Mouse (Mus musculus) cerebellum, adult 11-12 months (tissue): ENCODE measurements around the gene Stk10.
"Not testable (repeated sequence)": the region's sequence is repeated elsewhere in the genome, so short reads cannot be mapped to it uniquely, and the experiment has no call there.

Experiments used
- DNase-seq: peaks from one replicate; pipeline ENCODE4 v3.0.0; 2022

Gene Stk10

GRCm38 (mm10) chr11:32605131-32605860 lies 72.2 kb downstream of the Stk10 start:
- no peak for DNase-seq

- DNase-seq: no peak
Observed at GRCm38 (mm10) chr11:32605907-32606306, 72.8 kb downstream of the Stk10 start.

GRCm38 (mm10) chr11:32607319-32607718 lies 74.2 kb downstream of the Stk10 start:
- no peak for DNase-seq

DNA sequence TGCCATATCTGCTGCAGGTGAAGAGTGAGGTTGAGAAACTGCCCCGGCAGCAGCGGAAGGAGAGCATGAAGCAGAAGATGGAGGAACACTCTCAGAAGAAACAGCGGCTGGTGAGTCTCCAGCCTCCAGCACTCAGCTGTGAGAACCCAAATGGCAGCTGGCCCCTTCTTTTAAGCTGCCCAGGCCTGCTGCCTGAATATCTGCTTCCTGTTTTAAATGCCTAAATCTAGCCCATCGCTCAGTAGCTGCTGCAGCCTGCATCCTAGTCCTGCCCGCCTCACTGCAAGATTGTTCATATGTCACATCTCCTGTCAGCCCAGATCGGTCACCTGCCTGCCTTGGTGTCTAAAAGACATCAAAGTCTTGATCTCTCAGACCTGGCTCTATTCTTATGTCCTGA lies 77.5 kb downstream of the Stk10 start:
- DNase-seq: no peak

DNA sequence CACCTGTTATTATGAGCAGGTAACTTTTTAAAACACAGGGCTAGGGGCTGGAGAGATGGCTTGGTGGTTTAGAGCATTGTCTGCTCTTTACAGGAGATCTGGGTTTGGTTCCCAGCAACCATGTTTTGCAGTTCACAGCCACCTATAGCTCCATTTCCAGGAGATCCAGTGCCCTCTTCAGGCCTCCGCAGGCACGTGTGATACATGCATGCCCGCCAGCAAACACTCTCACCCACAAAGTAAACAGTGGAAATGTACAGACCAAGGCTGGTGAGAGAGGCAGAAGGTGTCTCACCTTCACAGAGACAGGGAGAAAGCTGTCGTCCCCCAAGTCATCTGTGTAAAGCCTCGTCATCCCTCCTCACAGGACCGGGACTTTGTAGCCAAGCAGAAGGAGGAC lies 79.2 kb downstream of the Stk10 start:
- DNase-seq: no peak

GRCm38 (mm10) chr11:32614463-32614862 lies 81.4 kb downstream of the Stk10 start:
- no peak for DNase-seq

DNA sequence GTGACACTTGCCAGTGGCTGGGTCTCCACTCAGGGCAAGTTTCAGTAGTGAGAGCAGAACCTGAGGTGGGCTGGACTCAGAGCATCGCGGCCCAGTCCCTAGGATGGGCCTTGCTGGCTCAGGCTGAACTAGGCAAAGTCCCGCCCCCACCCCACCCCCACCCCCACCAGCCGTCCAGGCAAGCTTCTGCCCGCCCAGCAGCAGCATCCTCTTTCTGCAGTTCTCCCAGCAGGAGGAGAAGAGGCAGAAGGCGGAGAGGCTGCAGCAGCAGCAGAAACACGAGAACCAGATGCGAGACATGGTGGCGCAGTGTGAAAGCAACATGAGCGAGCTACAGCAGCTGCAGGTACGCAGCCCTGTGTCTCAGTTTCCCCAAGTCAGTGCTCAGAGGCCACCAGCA lies 82.5 kb downstream of the Stk10 start:
- DNase-seq: no peak

- no peak for DNase-seq
Observed at GRCm38 (mm10) chr11:32616091-32616490, 83.0 kb downstream of the Stk10 start.

- no peak for DNase-seq
Observed at GRCm38 (mm10) chr11:32618036-32618435, 84.9 kb downstream of the Stk10 start.

DNA sequence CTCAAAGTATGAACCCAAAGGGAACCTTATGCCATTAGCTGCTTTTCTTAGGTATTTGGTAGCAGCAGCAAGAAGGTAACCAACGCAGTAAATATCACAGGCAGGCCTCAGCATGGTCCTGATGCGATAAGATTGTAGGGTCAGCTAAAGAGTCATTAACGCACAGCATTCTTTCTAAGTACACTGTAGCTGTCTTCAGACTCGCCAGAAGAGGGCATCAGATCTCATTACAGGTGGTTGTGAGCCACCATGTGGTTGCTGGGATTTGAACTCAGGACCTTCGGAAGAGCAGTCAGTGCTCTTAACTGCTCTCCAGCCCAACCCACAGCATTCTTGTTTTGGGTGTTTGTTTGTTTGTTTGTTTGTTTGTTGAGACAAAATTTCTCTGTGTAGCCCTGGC lies 85.5 kb downstream of the Stk10 start:
- not testable (repeated sequence) for DNase-seq

- peak; percentile 65 for DNase-seq
Observed at GRCm38 (mm10) chr11:32619257-32619816, 86.2 kb downstream of the Stk10 start.

- no peak for DNase-seq
Observed at GRCm38 (mm10) chr11:32619866-32620456, 86.9 kb downstream of the Stk10 start.

GRCm38 (mm10) chr11:32621831-32622478 lies 88.8 kb downstream of the Stk10 start:
- peak; percentile 99 for DNase-seq

GRCm38 (mm10) chr11:32622479-32623190 lies 89.5 kb downstream of the Stk10 start:
- no peak for DNase-seq

DNA sequence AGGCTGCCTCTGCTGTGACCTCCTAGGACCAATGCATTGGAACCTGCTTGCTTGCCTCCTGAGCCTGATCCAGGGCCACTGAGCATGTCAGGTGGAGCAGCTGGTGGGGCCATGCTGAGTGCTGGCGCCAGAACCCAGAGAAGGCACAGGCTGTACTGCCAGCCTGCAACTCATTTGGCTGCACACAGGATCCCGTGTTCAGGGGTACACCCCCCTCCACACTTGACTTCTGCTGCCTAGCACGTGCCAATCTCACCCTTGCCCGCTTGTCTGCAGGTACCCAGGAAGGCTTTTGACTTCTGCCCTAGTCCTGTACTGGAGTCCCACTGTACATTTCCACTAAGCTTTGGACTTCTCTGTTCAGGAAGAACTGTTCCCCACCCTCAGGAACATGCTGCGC lies 90.1 kb downstream of the Stk10 start:
- peak; percentile 99 for DNase-seq

DNA sequence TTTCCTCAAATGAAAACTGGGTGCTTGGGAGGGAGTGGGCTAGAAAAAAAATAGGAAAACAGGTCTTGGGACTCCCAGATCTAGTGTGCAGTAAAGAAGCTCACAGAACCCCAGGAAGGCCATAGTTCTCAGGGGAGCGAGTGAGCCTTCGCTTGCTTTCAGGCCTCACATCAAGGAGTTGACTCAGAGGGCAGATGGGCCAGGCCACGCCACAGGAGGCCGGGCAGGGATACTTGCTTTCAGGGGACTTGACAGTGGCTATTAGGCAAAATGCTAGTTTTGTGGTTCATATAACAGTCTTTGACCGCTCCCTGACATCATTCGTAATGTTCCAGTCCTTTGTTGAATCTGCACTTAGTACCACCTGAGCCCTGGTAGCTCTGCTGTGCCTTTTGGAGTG lies 90.8 kb downstream of the Stk10 start:
- DNase-seq: peak; percentile 74

GRCm38 (mm10) chr11:32625677-32626076 lies 92.6 kb downstream of the Stk10 start:
- DNase-seq: peak; percentile 75

- DNase-seq: no peak
Observed at GRCm38 (mm10) chr11:32626079-32626478, 93.0 kb downstream of the Stk10 start.

DNA sequence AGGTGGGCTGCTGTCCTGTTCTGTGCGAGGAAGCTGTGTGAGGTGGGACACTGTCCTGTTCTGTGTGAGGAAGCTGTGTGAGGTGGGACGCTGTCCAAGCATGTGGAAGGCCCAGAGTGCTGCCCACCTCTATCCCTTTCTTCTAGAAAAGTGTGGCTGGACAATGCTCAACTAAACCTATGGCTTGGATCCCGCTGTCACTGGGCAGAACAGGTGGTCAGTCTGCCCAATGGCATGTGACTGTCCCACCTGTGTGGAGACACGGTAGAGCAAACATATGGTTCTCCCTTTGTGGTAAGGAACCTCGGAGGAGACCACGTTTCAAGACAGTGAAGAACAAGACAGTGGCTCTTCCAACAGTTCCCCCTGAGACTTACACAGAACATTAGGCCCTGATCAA lies 94.8 kb downstream of the Stk10 start:
- peak; percentile 72 for DNase-seq

DNA sequence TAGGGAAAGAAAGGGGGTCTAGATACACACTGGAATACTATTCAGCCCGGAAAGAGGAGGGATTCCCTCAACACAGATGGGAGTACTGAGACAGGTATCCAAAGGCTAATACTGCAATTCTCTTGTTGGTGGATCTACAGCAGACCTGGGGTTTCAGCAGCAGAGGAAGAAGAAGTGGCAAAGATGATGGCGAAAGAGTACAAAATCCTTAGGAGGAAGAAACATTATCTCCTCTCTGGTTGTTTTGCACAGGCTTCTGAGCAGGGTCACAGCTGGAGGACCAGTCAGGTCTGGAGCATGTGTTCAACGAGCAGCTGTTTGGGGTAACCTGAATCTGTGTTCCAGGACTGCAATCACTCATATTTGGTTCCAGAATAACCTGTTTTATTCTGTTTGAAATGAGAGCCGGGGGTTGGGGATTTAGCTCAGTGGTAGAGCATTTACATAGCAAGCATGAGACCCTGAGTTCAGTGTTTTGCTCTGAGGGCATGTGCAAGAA lies 96.7 kb downstream of the Stk10 start:
- DNase-seq: no peak

DNA sequence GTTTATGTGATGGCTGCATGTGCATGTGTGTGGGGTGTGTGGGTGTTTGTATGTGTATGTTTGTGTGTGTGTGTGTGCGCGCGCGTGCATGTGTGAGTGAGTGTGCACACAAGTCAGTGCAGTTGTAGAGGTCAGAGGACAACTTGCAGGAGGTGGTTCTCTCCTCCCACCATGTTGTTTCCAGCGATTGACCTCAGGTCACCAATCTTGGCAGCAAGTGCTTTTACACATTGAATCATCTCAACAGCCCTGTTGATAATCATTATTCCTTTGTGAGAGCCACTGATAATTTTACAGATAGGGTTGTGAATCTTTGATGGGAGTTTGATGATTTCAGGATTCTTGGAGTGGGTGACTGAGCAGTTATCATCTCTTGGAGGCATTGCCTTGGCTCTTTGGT lies 99.6 kb downstream of the Stk10 start:
- no peak for DNase-seq

GRCm38 (mm10) chr11:32633542-32633941 lies 100.4 kb downstream of the Stk10 start:
- DNase-seq: peak; percentile 28

DNA sequence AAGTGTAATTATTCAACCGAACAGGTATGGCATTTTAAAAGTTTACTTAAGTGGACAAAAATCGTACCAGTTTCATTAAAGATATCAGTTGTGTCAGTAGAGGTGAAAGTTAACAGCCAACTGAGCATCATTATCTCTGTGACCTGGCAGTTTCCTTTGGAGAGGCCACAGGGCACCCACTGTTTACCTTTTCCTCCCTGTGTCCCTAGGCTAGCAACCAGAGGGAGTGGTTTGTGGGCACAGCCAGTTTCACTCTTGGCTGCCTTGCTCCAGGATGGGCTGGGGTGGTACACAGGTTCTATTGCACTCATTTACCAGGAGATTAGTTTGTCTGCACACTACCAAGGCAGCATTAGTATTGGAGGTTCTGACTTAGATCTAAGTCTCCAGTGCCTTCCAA lies 101.0 kb downstream of the Stk10 start:
- no peak for DNase-seq
